Mouse (Mus musculus): Measurements from ENCODE around the gene Atrnl1. TPM values are rescaled to one million over a fixed set of nuclear protein-coding genes. Genes with fewer than 3 reads are reported as not detected.

Gene Atrnl1
- total RNA-seq, 2 experiments from 2014 or later = 110 to 113 TPM

DNA sequence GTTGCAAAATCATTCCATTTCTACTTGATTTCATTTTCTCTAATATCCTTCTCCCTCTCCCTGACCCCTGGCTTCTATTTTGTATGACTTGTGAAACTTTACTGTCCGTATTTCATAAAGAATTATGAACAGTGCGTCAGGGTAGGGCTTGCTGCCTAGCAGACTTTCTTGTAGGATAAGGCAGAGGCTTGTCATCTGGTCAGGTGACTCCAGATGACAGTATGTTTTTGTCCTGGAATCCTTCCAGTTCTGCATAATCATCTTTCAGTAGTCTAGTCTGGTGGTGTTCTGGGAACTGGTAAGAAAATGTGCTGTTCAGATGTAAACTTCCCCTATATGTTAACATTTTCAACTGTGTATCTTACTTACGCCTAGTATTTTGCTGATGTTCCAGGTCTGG lies 4.9 kb upstream of the Atrnl1 start:
- no peak for DNase-seq (ENCODE audit: extremely low spot score in 1 of 2, low spot score in 2 of 2)
- intact Hi-C loops (cut with DNase I) = no loop called here

DNA sequence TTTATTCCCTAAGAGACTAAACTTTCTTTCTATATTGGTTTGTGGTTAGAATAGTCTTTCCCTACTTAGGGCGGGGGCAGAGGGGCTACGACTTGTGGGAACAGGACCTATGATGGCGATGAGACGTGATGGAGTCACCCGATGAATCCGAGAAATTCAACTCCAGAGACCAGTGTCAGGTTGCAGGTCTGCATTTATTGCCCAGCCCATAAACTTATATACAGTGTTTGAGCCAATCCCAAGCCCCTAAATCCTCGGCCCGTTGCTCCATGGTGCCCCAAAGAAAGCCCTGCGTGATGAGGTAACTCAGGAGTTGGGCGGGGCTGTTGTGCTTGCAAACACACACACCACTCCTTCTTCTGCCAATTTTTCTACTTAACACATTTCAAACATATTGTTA lies 4.5 kb upstream of the Atrnl1 start:
- intact Hi-C loops (cut with DNase I) = no loop called here
- no peak for DNase-seq (ENCODE audit: extremely low spot score in 1 of 2, low spot score in 2 of 2)

- intact Hi-C loops (cut with DNase I) = loop anchor here (5.0 to 10.0 kb wide), 3 partner anchors 122 to 235 kb away; no protein-coding TSS in a partner anchor
- no peak for DNase-seq (ENCODE audit: extremely low spot score in 1 of 2, low spot score in 2 of 2)
Observed at GRCm38 (mm10) chr19:57609361-57610057, 1.3 kb upstream of the Atrnl1 start.

DNA sequence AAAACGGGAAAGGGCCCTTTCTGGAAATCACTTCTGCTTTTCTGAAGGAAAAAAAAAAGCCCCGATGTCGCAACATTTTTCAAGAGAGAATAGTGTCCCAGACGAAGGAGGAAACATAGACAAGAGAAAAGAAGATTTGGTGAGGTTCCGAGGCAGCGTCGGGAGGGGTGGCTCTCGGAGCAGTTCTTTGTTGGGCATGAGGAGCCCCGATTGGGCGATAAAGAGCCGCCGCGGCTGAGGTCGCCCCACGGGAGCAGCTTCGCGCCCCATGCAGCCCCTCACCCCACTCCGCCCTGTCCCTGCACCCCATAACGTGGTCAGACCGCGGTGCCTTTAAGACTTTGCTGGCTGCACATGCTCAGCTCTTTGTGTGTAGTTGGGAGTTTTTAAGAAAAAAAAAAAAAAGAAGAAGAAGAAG lies 767 bp upstream of the Atrnl1 start:
- DNase-seq (ENCODE audit: extremely low spot score in 1 of 2, low spot score in 2 of 2) = peak; percentile 31 to 66
- intact Hi-C loops (cut with DNase I) = loop anchor here (5.0 to 10.0 kb wide), 3 partner anchors 123 to 235 kb away; no protein-coding TSS in a partner anchor

DNA sequence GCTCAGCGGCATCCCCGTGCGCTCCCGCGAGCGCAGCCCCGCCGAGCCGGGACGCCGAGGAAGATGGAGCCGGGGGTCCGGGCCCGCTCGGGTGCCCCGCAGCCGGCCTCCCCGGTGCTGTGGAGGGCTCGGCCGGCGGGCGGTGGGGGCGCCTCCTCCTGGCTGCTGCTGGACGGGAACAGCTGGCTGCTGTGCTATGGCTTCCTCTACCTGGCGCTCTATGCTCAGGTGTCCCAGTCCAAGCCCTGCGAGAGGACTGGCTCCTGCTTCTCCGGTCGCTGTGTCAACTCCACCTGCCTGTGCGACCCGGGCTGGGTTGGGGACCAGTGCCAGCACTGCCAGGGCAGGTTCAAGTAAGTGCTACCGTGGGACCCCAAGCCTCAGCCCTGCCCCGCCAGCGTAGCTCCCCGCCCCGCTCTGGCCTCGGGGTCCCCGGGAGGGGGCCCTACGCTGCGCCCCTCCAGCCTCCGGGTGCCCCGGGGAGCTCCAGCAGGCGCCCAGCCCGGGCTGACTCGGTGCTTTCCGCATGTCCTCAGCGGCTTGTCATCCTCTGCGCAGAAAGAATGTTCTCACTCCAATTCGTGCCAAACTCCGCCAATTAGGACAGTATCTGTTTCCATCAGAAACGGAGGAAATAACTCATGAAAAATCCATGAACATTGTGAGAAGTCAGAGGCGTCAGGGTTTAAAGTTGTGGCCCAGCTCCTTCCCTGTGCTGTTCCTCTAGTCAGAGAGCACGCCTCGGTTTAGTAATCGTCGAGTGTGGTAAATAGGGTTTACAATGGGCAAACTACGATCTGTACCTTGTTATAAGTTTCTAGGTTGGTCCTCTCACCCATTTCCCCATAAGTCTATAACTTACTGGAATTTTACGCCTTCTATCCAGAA lies 701 bp downstream of the Atrnl1 start:
- intact Hi-C loops (cut with DNase I) = loop anchor here (5.0 to 10.0 kb wide), 3 partner anchors 124 to 237 kb away; no protein-coding TSS in a partner anchor

GRCm38 (mm10) chr19:57612179-57612472 lies 1.3 kb downstream of the Atrnl1 start:
- intact Hi-C loops (cut with DNase I) = loop anchor here (5.0 to 10.0 kb wide), 3 partner anchors 125 to 237 kb away; no protein-coding TSS in a partner anchor
- no peak for DNase-seq (ENCODE audit: extremely low spot score in 1 of 2, low spot score in 2 of 2)

More for the DNA sequence above, 701 bp downstream of the Atrnl1 start:
- DNase-seq (ENCODE audit: extremely low spot score in 1 of 2, low spot score in 2 of 2) = peak in 1 of 2 experiments; percentile 76

GRCm38 (mm10) chr19:57615972-57616621 lies 5.3 kb downstream of the Atrnl1 start:
- intact Hi-C loops (cut with DNase I) = loop anchor here (10.0 kb wide), 2 partner anchors 211 to 241 kb away; no protein-coding TSS in a partner anchor
- DNase-seq (ENCODE audit: extremely low spot score in 1 of 2, low spot score in 2 of 2) = no peak

DNA sequence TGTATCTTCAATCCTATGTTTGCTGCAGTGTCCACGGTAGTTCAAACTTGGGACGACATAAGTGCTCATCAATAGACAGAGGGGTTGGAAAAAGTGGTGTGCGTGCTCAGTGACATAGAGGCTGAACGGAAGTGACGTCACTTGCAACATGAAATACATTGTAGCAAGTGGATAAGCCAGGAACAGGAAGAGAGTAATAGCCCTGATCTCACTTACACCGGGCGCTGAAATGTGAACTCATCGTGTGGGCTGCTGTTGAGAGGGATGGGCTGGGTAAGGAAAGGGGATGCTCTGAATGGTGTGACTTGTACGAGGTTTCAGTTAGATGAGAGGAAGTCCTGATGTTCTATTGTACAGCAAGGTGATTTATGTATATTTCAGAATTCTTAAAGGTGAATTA lies 8.3 kb downstream of the Atrnl1 start:
- intact Hi-C loops (cut with DNase I) = loop anchor here (10.0 kb wide), 2 partner anchors 214 to 244 kb away; no protein-coding TSS in a partner anchor
- no peak for DNase-seq (ENCODE audit: extremely low spot score in 1 of 2, low spot score in 2 of 2)

- DNase-seq (ENCODE audit: extremely low spot score in 1 of 2, low spot score in 2 of 2) = no peak
- intact Hi-C loops (cut with DNase I) = no loop called here
Observed at GRCm38 (mm10) chr19:57621814-57622213, 11.0 kb downstream of the Atrnl1 start.

DNA sequence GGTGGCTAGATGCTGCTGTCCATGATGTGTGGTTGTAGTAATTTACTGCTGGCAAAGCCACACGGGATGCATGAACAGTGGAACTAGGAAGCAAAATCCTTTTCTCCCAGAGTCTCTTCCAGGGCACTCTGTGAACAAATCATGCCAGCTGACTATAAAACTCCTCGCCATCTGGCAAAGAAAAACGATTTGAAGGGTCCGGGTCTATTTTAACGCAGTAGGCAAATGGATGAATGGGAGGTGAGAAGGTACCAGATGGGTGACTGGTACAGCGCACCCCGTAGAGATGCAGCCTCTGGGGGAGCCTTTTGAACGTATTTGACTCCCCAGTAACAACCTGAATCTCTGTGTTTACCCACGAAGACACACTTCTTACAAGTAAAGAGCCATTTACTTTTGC lies 14.9 kb downstream of the Atrnl1 start:
- intact Hi-C loops (cut with DNase I) = loop anchor here (5.0 kb wide), 1 partner anchor 138 kb away; no protein-coding TSS in a partner anchor
- no peak for DNase-seq (ENCODE audit: extremely low spot score in 1 of 2, low spot score in 2 of 2)

DNA sequence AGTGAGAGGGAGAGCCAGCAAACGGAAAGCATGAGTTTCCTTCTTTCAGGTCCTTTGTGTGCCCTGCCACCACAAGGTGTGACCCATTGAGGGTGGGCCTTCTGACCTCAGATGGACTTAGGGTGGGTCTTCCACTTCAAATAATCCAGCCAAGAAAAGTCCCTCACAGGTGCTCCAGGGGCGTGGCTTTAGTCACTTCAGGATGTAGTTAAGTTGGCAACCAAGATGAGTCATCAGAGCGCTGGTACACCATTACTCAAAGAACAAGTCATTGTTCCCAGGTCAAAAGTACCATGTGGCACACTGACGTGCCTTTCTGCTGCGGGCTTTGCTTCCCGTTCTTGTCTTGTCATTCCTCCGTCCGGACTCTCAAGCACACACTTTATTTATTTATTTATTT lies 16.4 kb downstream of the Atrnl1 start:
- DNase-seq (ENCODE audit: extremely low spot score in 1 of 2, low spot score in 2 of 2) = no peak
- intact Hi-C loops (cut with DNase I) = loop anchor here (5.0 kb wide), 1 partner anchor 140 kb away; no protein-coding TSS in a partner anchor

- intact Hi-C loops (cut with DNase I) = loop anchor here (2.0 to 10.0 kb wide), 2 partner anchors 238 to 508 kb away; no protein-coding TSS in a partner anchor
Observed at GRCm38 (mm10) chr19:57642536-57642935, 31.7 kb downstream of the Atrnl1 start.

GRCm38 (mm10) chr19:57642980-57643379 lies 32.1 kb downstream of the Atrnl1 start:
- no peak for DNase-seq (ENCODE audit: extremely low spot score in 1 of 2, low spot score in 2 of 2)
- intact Hi-C loops (cut with DNase I) = loop anchor here (2.0 to 10.0 kb wide), 2 partner anchors 238 to 508 kb away; no protein-coding TSS in a partner anchor

More at GRCm38 (mm10) chr19:57642536-57642935, 31.7 kb downstream of the Atrnl1 start:
- DNase-seq (ENCODE audit: extremely low spot score in 1 of 2, low spot score in 2 of 2) = peak in 1 of 2 experiments; percentile 36

DNA sequence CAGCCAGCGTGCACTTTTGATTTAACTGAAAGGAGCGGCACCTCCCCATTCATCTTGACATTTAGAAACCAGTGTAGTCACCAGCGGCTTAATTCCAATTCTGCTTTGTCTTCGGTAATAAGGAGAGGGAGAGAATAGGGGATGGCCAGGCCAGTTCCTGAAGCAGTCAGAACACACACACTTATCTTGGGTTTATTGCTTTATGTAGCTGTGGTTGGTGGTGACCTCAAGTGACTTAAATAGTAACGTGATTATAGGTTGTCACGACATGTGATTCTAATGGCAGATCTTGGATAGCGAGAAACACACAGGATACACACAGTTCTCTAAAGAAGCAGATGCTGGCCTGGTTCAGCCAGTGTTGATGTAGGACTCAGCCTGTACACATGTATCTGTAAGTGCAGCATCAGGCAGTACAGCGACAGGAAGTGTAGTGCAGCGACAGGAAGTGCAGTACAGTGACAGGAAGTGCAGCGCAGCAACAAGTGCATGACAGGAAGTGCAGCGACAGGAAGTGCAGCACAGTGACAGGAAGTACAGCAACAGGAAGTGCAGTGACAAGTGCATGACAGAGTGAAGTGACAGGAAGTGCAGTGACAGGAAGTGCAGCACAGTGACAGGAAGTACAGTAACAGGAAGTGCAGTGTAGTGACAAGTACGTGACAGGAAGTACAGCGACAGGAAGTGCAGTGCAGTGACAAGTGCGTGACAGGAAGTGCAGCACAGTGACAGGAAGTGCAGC lies 37.5 kb downstream of the Atrnl1 start:
- intact Hi-C loops (cut with DNase I) = loop anchor here (10.0 kb wide), 1 partner anchor 514 kb away; no protein-coding TSS in a partner anchor
- DNase-seq (ENCODE audit: extremely low spot score in 1 of 2, low spot score in 2 of 2) = no peak

DNA sequence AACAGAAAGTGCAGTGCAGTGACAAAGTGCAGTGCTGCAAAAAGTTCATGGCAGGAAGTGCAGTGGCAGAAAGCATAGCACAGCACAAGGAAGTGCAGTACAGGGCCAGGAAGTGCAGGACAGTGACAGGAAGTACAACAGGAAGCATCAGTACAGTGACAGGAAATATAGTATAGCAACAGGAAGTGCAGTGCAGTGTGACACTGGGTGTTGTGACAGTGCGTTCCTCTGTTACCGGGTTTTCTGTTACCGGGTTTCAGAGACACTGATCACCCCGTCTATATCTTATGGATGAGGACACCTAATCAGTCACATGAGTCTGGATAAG lies 38.1 kb downstream of the Atrnl1 start:
- DNase-seq (ENCODE audit: extremely low spot score in 1 of 2, low spot score in 2 of 2) = no peak
- intact Hi-C loops (cut with DNase I) = loop anchor here (10.0 kb wide), 1 partner anchor 514 kb away; no protein-coding TSS in a partner anchor

DNA sequence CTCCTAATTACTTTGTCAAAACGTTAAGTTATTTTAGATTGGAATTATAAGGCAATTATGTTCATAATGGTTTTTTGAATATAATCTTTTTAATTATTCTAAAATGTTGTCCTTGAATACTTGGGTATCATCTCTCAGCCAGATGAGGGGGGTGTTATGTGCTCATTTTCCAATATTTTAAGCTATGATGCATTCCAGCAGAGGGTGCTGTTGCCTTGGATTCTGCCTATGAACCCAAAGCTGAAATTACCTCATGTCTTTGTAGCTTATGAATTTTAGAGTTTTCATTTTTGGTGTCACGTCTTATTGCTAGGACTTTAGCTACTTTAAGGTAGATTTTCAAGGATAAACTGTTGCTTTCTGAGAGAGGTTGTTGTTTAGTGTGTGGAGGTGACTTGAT lies 44.2 kb downstream of the Atrnl1 start:
- intact Hi-C loops (cut with DNase I) = loop anchor here (5.0 to 10.0 kb wide), 3 partner anchors 810 to 970 kb away; no protein-coding TSS in a partner anchor
- peak; percentile 65 to 75 for DNase-seq (ENCODE audit: extremely low spot score in 1 of 2, low spot score in 2 of 2)

GRCm38 (mm10) chr19:57655491-57655890 lies 44.7 kb downstream of the Atrnl1 start:
- intact Hi-C loops (cut with DNase I) = loop anchor here (5.0 to 10.0 kb wide), 3 partner anchors 809 to 969 kb away; no protein-coding TSS in a partner anchor
- no peak for DNase-seq (ENCODE audit: extremely low spot score in 1 of 2, low spot score in 2 of 2)
